Mouse (Mus musculus) heart, adult 10 weeks (tissue): Measurements from ENCODE around the gene Elovl7. TPM values are rescaled to one million over a fixed set of nuclear protein-coding genes. Genes with fewer than 3 reads are reported as not detected.

ENCODE experiments used
- polyA plus RNA-seq: library from polyadenylated mRNA; stranded (reverse); fragments of 350-450 nt; fragmentation: Illumina TruSeq; extraction: RNeasy Lipid Tissue Mini Kit (QIAGEN cat#74804); gene quantifications from one replicate; pipeline ENCODE4 v1.2.3, GENCODE M21; 2014; ENCODE audit warnings: low read depth, low replicate concordance

Gene Elovl7
- polyA plus RNA-seq = 0.50 TPM

GRCm38 (mm10) chr13:108214081-108214484 lies at the start of gene Elovl7:
Gene Elovl7 (plus strand): TSS chr13:108214404.

DNA sequence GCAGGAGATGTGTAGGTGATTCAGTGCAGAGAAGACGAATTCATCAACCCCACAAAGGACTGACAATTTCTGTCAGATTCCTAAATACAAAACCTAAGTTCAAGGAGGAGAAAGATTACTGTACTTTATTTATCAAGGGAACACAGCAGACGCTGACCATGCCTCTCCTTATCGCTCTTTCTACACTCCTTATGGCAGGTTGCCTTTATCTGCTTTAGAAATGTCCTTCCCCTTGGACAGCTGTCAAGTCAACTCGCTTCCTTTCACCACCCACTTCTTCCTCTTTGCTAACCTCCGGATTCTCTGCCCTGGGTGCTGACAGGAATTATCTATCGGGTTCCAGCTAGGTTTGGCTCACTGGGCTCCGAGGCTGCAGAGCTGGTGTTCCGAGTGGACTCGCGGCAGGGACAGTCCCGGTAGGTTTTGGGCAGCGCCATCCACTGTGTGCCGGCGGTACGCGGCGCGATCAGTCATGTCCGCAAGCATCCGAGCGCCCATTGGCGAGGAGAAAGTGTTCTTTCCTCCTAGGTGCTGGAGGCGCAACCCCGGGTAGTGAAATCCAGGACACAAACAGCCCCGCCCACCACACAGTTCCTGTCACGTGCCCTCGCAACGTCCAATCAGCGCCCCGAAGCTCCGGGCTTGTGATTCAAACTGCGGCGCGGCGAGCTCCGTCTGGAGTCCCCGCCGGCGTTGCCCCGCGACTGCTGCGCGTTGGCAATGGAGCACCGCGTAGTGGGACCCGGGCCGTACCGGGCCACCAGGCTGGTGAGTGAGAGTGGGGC lies 101.7 kb downstream of the Elovl7 start, which contains the start of gene Depdc1b:
Gene Depdc1b (plus strand): TSS at position 631 of the 785 bp plus-strand sequence.

Other genes with a start within 250 kb of the Elovl7 start
- gene Smim15, start 170.0 kb upstream of the Elovl7 start, polyA plus RNA-seq = 30.0 TPM
- 47.0 TPM for gene Ndufaf2, start 55.8 kb upstream of the Elovl7 start, polyA plus RNA-seq
- gene Ercc8, start 55.7 kb upstream of the Elovl7 start, polyA plus RNA-seq = 4.4 TPM
- gene Depdc1b, start 101.9 kb downstream of the Elovl7 start, polyA plus RNA-seq = not detected
- 18.9 TPM for gene Pde4d, start 235.5 kb downstream of the Elovl7 start, polyA plus RNA-seq